Mouse (Mus musculus) small intestine, adult 2 months (tissue): ENCODE results near the gene Hoxb3. TPM values are rescaled to one million over a fixed set of nuclear protein-coding genes. Genes with fewer than 3 reads are reported as not detected.
A peak's percentile ranks its signal among the peaks of the same experiment; 100 is the strongest.

ENCODE experiments used
- H3K27ac ChIP-seq: fragments of 200-500 bp; 2 replicates; pipeline ENCODE4 v1.5.1; 2012; ENCODE audit warnings: low read depth, low read length, control low read depth, inconsistent platforms; ENCODE audit not compliant: insufficient read depth
- H3K27me3 ChIP-seq: fragments of 200-500 bp; 2 replicates; pipeline ENCODE4 v1.6.1; 2012; ENCODE audit warnings: mild to moderate bottlenecking, moderate library complexity, low read length, inconsistent platforms; ENCODE audit not compliant: control insufficient read depth, insufficient read depth
- H3K36me3 ChIP-seq: fragments of 200-500 bp; 2 replicates; pipeline ENCODE4 v1.6.1; 2012; ENCODE audit warnings: mild to moderate bottlenecking, low read length, control low read depth, inconsistent platforms; ENCODE audit not compliant: control insufficient read depth, insufficient read depth
- H3K4me1 ChIP-seq: fragments of 200-500 bp; 2 replicates; pipeline ENCODE4 v1.6.1; 2012; ENCODE audit warnings: low read length, inconsistent platforms, mixed read lengths; ENCODE audit not compliant: control insufficient read depth, insufficient read depth, insufficient read length
- H3K4me3 ChIP-seq: fragments of 200-500 bp; 2 replicates; pipeline ENCODE4 v1.5.1; 2012; ENCODE audit warnings: low read depth, mild to moderate bottlenecking, control low read depth, inconsistent platforms, low read length, moderate library complexity
- CTCF ChIP-seq: fragments of 200-500 bp; IDR thresholded peaks from 2 replicates; pipeline ENCODE4 v1.5.1; 2012; ENCODE audit warnings: low read depth, mild to moderate bottlenecking, control low read depth, inconsistent platforms, low read length, moderate library complexity, mixed read lengths; ENCODE audit not compliant: insufficient replicate concordance, insufficient read length; ENCODE audit errors: extremely low read depth
- POLR2A ChIP-seq: fragments of 200-500 bp; IDR thresholded peaks from 2 replicates; pipeline ENCODE4 v1.6.1; 2012; ENCODE audit warnings: low read depth, mild to moderate bottlenecking, control low read depth, inconsistent platforms, low read length, moderate library complexity
- WGBS: fragments of 180-500 bp; shearing (Covaris S2); methylation state at CpG from one replicate; pipeline ENCODE4 v1.1.7; 2018; 5-methylcytosine and 5-hydroxymethylcytosine counted together
- polyA plus RNA-seq: library from polyadenylated mRNA; depleted of rRNA; stranded (reverse); fragments of >200 nt; gene quantifications from 2 replicates; pipeline ENCODE4 v1.2.3, GENCODE M21; 2012

The Hoxb3 gene
- polyA plus RNA-seq, 1 experiment: 5.5 TPM

- 0 out of 2 replicates have a peak, but pooled peaks cover 3% of the 10 kb centered on the region for H3K27me3 ChIP-seq
- H3K27ac ChIP-seq: no peak overlapping the region
- 61% methylated on average over 7 of the region's 7 CpGs for WGBS
- TF ChIP-seq POLR2A (no peak), CTCF (no peak)
- no peaks in the 10 kb centered on the region for H3K36me3 ChIP-seq
- H3K4me1 ChIP-seq: no peaks in the 10 kb centered on the region
- no peak overlapping the region for H3K4me3 ChIP-seq
Observed at GRCm38 (mm10) chr11:96327122-96327521, 4.0 kb downstream of the Hoxb3 start.

- 47% methylated on average over 5 of the region's 5 CpGs for WGBS
- Histone ChIP-seq H3K27ac (no peak overlapping the region), H3K4me3 (no peak overlapping the region), H3K4me1 (no peaks in the 10 kb centered on the region), H3K36me3 (no peaks in the 10 kb centered on the region), H3K27me3 (0 out of 2 replicates have a peak, but pooled peaks cover 3% of the 10 kb centered on the region)
- TF ChIP-seq CTCF: no peak
- no peak for TF ChIP-seq POLR2A
Observed at GRCm38 (mm10) chr11:96327750-96328149, 4.6 kb downstream of the Hoxb3 start.

GRCm38 (mm10) chr11:96328605-96329004 lies 5.5 kb downstream of the Hoxb3 start:
- WGBS: 52% methylated on average over 8 of the region's 8 CpGs
- Histone ChIP-seq H3K27ac (no peak overlapping the region), H3K36me3 (no peaks in the 10 kb centered on the region), H3K27me3 (peaks cover 3% of the 10 kb centered on the region; the same call in 1 of the 2 replicates), H3K4me1 (no peaks in the 10 kb centered on the region), H3K4me3 (no peak overlapping the region)
- TF ChIP-seq CTCF: no peak
- TF ChIP-seq POLR2A: no peak

GRCm38 (mm10) chr11:96332105-96332504 lies 9.0 kb downstream of the Hoxb3 start:
- H3K27me3 ChIP-seq: no peaks in the 10 kb centered on the region; the same call in none of the 2 replicates
- no peak overlapping the region for H3K4me3 ChIP-seq
- H3K4me1 ChIP-seq: no peaks in the 10 kb centered on the region; the same call in 1 of the 2 replicates
- peak overlapping the region; percentile 32 for H3K27ac ChIP-seq
- WGBS: 19% methylated on average over 8 of the region's 8 CpGs
- H3K36me3 ChIP-seq: no peaks in the 10 kb centered on the region
- TF ChIP-seq CTCF (no peak), POLR2A (no peak)

- peak overlapping the region; percentile 25 for H3K27ac ChIP-seq
- H3K4me1 ChIP-seq: no peaks in the 10 kb centered on the region; the same call in 1 of the 2 replicates
- H3K27me3 ChIP-seq: no peaks in the 10 kb centered on the region; the same call in none of the 2 replicates
- 27% methylated on average over 35 of the region's 35 CpGs for WGBS
- peak overlapping the region; percentile 49 for H3K4me3 ChIP-seq
- no peaks in the 10 kb centered on the region for H3K36me3 ChIP-seq
- TF ChIP-seq CTCF (no peak), POLR2A (no peak)
Observed at GRCm38 (mm10) chr11:96332618-96333032, 9.5 kb downstream of the Hoxb3 start.

GRCm38 (mm10) chr11:96333241-96334001 lies 10.3 kb downstream of the Hoxb3 start:
- H3K27me3 ChIP-seq: no peaks in the 10 kb centered on the region; the same call in none of the 2 replicates
- H3K4me1 ChIP-seq: no peaks in the 10 kb centered on the region; the same call in 1 of the 2 replicates
- H3K27ac ChIP-seq: peak overlapping the region; percentile 25
- TF ChIP-seq POLR2A (no peak), CTCF (no peak)
- H3K4me3 ChIP-seq: peak overlapping the region; percentile 49
- no peaks in the 10 kb centered on the region for H3K36me3 ChIP-seq
- WGBS: 27% methylated on average over 17 of the region's 17 CpGs

- H3K4me3 ChIP-seq: no peak overlapping the region
- H3K4me1 ChIP-seq: no peaks in the 10 kb centered on the region; the same call in 1 of the 2 replicates
- no peaks in the 10 kb centered on the region for H3K36me3 ChIP-seq
- H3K27me3 ChIP-seq: peaks cover 2% of the 10 kb centered on the region
- 40% methylated on average over 2 of the region's 2 CpGs for WGBS
- TF ChIP-seq CTCF (no peak), POLR2A (no peak)
- H3K27ac ChIP-seq: 0 out of 2 replicates have a peak overlapping the region, but pooled peaks have one; percentile 8
Observed at GRCm38 (mm10) chr11:96334002-96334364, 10.9 kb downstream of the Hoxb3 start.
